Mouse (Mus musculus) small intestine, adult 2 months (tissue): Measurements from ENCODE around the gene Cd163.

Experiments
- CTCF ChIP-seq: fragments of 200-500 bp; IDR thresholded peaks from 2 replicates; pipeline ENCODE4 v1.5.1; 2012; ENCODE audit warnings: low read depth, mild to moderate bottlenecking, control low read depth, inconsistent platforms, low read length, moderate library complexity, mixed read lengths; ENCODE audit not compliant: insufficient replicate concordance, insufficient read length; ENCODE audit errors: extremely low read depth
- POLR2A ChIP-seq: fragments of 200-500 bp; IDR thresholded peaks from 2 replicates; pipeline ENCODE4 v1.6.1; 2012; ENCODE audit warnings: low read depth, mild to moderate bottlenecking, control low read depth, inconsistent platforms, low read length, moderate library complexity

DNA sequence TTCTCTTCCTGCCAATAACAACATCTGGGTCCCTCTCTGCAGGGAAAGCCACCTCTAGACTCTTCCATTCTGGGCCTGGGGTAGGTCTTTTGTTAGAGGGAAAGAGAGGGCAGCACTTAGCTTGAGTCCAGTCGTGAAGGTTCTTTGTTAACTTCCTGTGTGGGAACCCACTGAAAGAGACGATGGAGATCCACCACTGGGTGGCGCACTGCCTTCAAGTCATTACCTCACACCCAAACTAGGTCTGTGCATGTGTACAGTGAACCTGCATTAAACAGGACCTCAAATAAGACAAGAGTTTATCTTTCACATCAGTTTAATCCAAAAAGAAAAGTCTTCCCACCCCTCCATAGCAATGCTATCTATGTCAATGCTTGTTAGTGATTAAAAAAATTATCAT, 41.8 kb upstream of the Cd163 start:
- TF ChIP-seq POLR2A: no peak
- TF ChIP-seq CTCF: peak; percentile 81; the same call in 1 of the 2 replicates
